Mouse (Mus musculus) left cerebral cortex, adult 18-20 months (tissue): ENCODE results near the gene Foxo3. TPM values are rescaled to one million over a fixed set of nuclear protein-coding genes. Genes with fewer than 3 reads are reported as not detected.

Experiments
- DNase-seq, 2 experiments: peaks; one replicate each; pipeline ENCODE4 v3.0.0; 2021 to 2022; ENCODE audit warnings: low spot score in 2 of 2, mixed read lengths in 1 of 2
- total RNA-seq, 2 experiments: library from RNA; stranded (reverse); gene quantifications; 2 replicates each; pipeline ENCODE4 v1.2.3; 2021

Gene Foxo3
- total RNA-seq, 2 experiments from 2014 or later, result 71.8 to 72.4 TPM

GRCm38 (mm10) chr10:42189037-42189436 is 87.5 kb downstream of the Foxo3 start:
- DNase-seq, result no peak

GRCm38 (mm10) chr10:42188091-42188490 is 88.5 kb downstream of the Foxo3 start:
- no peak for DNase-seq

- peak in 1 of 2 experiments; percentile 32 for DNase-seq
Observed at GRCm38 (mm10) chr10:42186941-42187401, 89.6 kb downstream of the Foxo3 start.

GRCm38 (mm10) chr10:42180333-42180732 is 96.2 kb downstream of the Foxo3 start:
- DNase-seq, result no peak

GRCm38 (mm10) chr10:42178751-42179150 is 97.8 kb downstream of the Foxo3 start:
- no peak for DNase-seq

- no peak for DNase-seq
Observed at GRCm38 (mm10) chr10:42177771-42178674, 98.5 kb downstream of the Foxo3 start.

- no peak for DNase-seq
Observed at GRCm38 (mm10) chr10:42174283-42174682, 102.3 kb downstream of the Foxo3 start.

GRCm38 (mm10) chr10:42173839-42174238 is 102.7 kb downstream of the Foxo3 start:
- no peak for DNase-seq

- no peak for DNase-seq
Observed at GRCm38 (mm10) chr10:42170889-42171347, 105.6 kb downstream of the Foxo3 start.

- no peak for DNase-seq
Observed at GRCm38 (mm10) chr10:42170201-42170600, 106.4 kb downstream of the Foxo3 start.

- no peak for DNase-seq
Observed at GRCm38 (mm10) chr10:42154727-42155126, 121.8 kb downstream of the Foxo3 start.

- peak; percentile 25 to 43 for DNase-seq
Observed at GRCm38 (mm10) chr10:42152426-42153205, 123.9 kb downstream of the Foxo3 start.

GRCm38 (mm10) chr10:42149767-42150166 is 126.8 kb downstream of the Foxo3 start:
- DNase-seq, result no peak

- DNase-seq, result no peak
Observed at GRCm38 (mm10) chr10:42148326-42148725, 128.2 kb downstream of the Foxo3 start.

- DNase-seq, result no peak
Observed at GRCm38 (mm10) chr10:42145221-42145620, 131.3 kb downstream of the Foxo3 start.

GRCm38 (mm10) chr10:42144788-42145187 is 131.8 kb downstream of the Foxo3 start:
- DNase-seq, result no peak

- DNase-seq, result peak in 1 of 2 experiments; percentile 23
Observed at GRCm38 (mm10) chr10:42144176-42144575, 132.4 kb downstream of the Foxo3 start.

- no peak for DNase-seq
Observed at GRCm38 (mm10) chr10:42142791-42143190, 133.8 kb downstream of the Foxo3 start.

GRCm38 (mm10) chr10:42142081-42142480 is 134.5 kb downstream of the Foxo3 start:
- no peak for DNase-seq

GRCm38 (mm10) chr10:42139749-42140148 is 136.8 kb downstream of the Foxo3 start:
- DNase-seq, result no peak

- no peak for DNase-seq
Observed at GRCm38 (mm10) chr10:42134759-42135702, 141.5 kb downstream of the Foxo3 start.
